Mouse (Mus musculus) neural tube, embryonic 13.5 days (tissue): ENCODE data around the gene Zfp467. TPM values are rescaled to one million over a fixed set of nuclear protein-coding genes. Genes with fewer than 3 reads are reported as not detected.

Source experiments
- ATAC-seq: fragments of 200-750 bp; cut with Nextera tagmentation; 2 replicates; pipeline ENCODE4 v1.8.0; 2017; ENCODE audit warnings: low read depth, mild to moderate bottlenecking, moderate TSS enrichment, moderate library complexity
- H3K27ac ChIP-seq: fragments of 300-500 bp; sonication (generic); replicated peaks from 2 replicates; pipeline ENCODE4 v1.5.1; 2015; ENCODE audit warnings: moderate library complexity, mild to moderate bottlenecking, inconsistent platforms
- H3K27me3 ChIP-seq: fragments of 300-500 bp; sonication (generic); 2 replicates; pipeline ENCODE4 v1.6.1; 2015; ENCODE audit warnings: mild to moderate bottlenecking, inconsistent platforms
- H3K36me3 ChIP-seq: fragments of 300-500 bp; sonication (generic); 2 replicates; pipeline ENCODE4 v1.6.1; 2015; ENCODE audit warnings: mild to moderate bottlenecking, inconsistent platforms
- H3K4me1 ChIP-seq: fragments of 300-500 bp; sonication (generic); replicated peaks from 2 replicates; pipeline ENCODE4 v1.6.1; 2015; ENCODE audit warnings: inconsistent platforms
- H3K4me2 ChIP-seq: fragments of 300-500 bp; sonication (generic); 2 replicates; pipeline ENCODE4 v1.6.1; 2015; ENCODE audit warnings: inconsistent platforms, mild to moderate bottlenecking, moderate library complexity
- H3K4me3 ChIP-seq: fragments of 300-500 bp; sonication (generic); 2 replicates; pipeline ENCODE4 v1.5.1; 2015; ENCODE audit warnings: mild to moderate bottlenecking, inconsistent platforms
- H3K9ac ChIP-seq: fragments of 300-500 bp; sonication (generic); 2 replicates; pipeline ENCODE4 v1.6.1; 2015; ENCODE audit warnings: moderate library complexity, mild to moderate bottlenecking, inconsistent platforms
- H3K9me3 ChIP-seq: fragments of 300-500 bp; sonication (generic); 2 replicates; pipeline ENCODE4 v1.6.1; 2016; ENCODE audit warnings: inconsistent platforms
- WGBS: fragments of 180-500 bp; shearing (Covaris S2); methylation state at CpG from one replicate; pipeline ENCODE4 v1.1.7; 2015; 5-methylcytosine and 5-hydroxymethylcytosine counted together
- microRNA-seq: library from miRNA; unstranded; fragments of <30 nt; microRNA quantifications from one replicate; pipeline ENCODE4, GENCODE M21; 2016
- polyA plus RNA-seq: library from polyadenylated mRNA; unstranded; fragments of >200 nt; fragmentation: Nextera tagmentation; extraction: Ambion mirVana; gene quantifications from 2 replicates; pipeline ENCODE4 v1.2.1, GENCODE M21; 2015

The Zfp467 gene
- polyA plus RNA-seq, 1 experiment from 2014 or later, result 22.6 TPM

DNA sequence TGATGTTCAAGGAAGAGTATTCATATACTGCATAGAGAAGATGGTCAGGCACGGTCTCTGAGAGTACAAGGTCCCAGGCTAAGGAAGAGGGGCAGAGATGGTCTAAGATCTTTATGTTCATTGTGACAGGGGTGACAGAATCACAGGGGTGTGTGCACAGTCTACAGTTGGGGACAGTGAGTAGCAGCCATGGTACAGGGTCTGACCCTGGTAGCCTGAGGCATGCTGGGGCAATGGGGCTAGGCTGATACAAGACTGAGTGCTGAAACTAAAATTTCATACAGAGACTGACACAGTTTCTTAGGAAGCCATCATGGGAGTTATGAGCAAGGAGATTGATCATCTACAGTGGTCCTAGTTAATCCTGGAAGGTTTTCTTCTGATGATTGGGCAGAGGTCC lies 48.9 kb downstream of the Zfp467 start:
- Histone ChIP-seq H3K9me3 (no peaks in the 10 kb centered on the region), H3K4me3 (peak overlapping the region; percentile 68), H3K27me3 (no peaks in the 10 kb centered on the region), H3K4me1 (peaks cover 36% of the 10 kb centered on the region), H3K27ac (no peak overlapping the region), H3K36me3 (no peaks in the 10 kb centered on the region), H3K9ac (peak overlapping the region; percentile 87), H3K4me2 (peak overlapping the region; percentile 71)
- ATAC-seq, result no peak
- 82% methylated on average over 1 of the region's 1 CpGs for WGBS

DNA sequence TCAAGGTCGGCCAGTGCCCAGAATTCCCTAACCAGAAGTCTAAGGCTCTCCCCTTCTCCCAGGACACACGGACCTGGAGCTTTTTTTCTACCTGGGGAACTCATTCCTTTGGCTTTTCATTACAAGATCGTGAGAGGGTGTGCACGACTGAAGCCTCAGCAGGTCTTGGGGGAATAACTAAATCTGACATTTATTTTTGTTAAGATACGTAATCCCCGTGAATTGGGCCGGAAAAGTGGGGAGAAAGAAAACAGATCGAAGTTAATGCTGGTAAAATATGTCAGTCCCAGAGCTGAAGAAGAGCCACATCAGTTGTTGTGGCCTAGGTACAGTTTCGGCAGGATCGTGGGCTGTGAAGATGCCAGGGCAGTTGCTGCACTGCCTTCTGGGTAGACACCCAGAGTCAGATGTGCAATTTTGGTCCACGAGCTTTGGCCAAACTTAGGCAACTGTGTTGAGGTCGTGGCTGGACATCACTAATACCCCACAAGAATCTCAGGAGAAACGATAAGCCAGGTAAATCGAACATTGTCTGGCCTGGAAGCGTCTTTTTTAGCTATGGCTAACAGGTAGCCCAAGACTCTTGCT lies 49.5 kb downstream of the Zfp467 start:
- Histone ChIP-seq H3K9me3 (no peaks in the 10 kb centered on the region), H3K4me2 (peak overlapping the region; percentile 71), H3K4me3 (peak overlapping the region; percentile 68), H3K9ac (peak overlapping the region; percentile 87), H3K4me1 (peaks cover 35% of the 10 kb centered on the region), H3K27me3 (no peaks in the 10 kb centered on the region), H3K27ac (peak overlapping the region; percentile 83), H3K36me3 (no peaks in the 10 kb centered on the region)
- ATAC-seq, result no peak
- WGBS, result 34% methylated on average over 15 of the region's 15 CpGs

DNA sequence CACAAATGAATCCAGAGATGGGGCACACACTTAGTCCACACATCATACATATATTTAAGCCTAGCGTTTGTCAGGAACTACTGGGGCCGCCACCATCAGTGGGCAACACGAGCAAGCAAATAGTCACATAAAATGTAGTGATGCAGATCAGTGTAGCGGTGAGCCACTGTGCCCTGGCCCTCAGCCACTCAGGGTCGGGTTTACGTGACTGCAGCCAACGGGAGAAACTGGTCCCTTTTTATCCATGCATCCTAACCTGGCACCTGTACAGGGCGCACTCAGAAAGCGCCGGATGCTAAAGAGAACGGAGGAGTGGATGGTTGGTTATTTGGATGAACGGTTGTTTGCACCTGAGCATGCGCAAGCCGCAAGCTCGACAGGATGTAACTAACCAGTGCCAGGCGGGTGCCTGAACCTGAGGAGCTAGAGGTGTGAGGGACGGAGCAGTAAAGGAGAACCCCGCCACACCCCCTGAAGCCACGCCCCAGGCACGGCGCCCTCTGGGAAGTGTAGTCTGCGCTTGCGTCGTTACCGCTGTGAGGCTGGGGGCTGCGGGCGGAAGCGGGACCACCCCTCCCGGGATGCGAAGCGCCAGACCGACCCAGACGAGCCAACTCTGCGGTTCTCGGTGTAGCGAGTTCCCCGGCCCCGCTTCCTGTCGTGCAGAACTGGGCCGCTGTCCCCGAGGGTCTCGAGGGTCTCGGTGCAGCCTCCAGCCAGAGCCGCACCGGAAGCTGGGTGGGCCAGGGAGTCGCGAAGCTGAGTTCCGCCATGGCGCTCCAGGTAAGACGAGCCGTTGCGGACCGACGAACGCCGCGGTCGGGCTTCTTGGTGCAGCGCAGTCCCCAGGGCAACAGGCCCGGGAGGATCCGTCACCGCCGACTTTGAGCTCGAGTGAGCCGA lies 50.3 kb downstream of the Zfp467 start, which contains the start of gene Krba1:
Krba1 (plus strand) TSS at position 482 of the 903 bp plus-strand sequence.
- Histone ChIP-seq H3K9me3 (no peaks in the 10 kb centered on the region), H3K4me1 (peaks cover 30% of the 10 kb centered on the region), H3K27ac (peak within 1 kb of the TSS; percentile 83), H3K27me3 (no peaks in the 10 kb centered on the region), H3K4me3 (peak within 1 kb of the TSS; percentile 68), H3K36me3 (no peaks in the 10 kb centered on the region), H3K9ac (peak within 1 kb of the TSS; percentile 87), H3K4me2 (peak within 1 kb of the TSS; percentile 71)
- 1% methylated on average over 65 of the region's 65 CpGs for WGBS
- ATAC-seq, result peak; percentile 99

GRCm38 (mm10) chr6:48393811-48394210 lies 51.8 kb downstream of the Zfp467 start:
- no peak for ATAC-seq
- H3K4me1 ChIP-seq, result peaks cover 30% of the 10 kb centered on the region
- H3K4me2 ChIP-seq, result no peak overlapping the region

DNA sequence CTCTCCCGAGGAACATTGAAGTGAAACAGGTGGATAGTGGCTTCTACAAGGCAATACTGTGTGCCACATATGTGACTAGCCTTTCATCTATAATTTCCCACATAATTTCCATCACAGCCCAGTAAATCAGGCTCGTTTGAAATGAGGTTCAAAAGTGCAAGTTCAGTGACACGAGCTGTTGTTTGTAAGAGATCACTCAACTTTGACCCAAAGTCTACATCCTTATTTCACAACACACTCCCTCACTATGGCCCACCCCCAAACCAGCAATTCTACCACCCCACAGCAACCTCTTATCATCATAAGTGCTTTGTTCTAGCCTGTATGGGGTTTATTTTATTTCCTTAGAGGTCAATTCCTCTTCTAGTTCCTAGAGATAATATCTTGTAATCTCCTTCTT lies 57.4 kb downstream of the Zfp467 start:
- no peaks in the 10 kb centered on the region for H3K9me3 ChIP-seq
- WGBS, result 70% methylated on average over 3 of the region's 3 CpGs

More at GRCm38 (mm10) chr6:48393811-48394210, 51.8 kb downstream of the Zfp467 start:
- H3K4me3 ChIP-seq, result no peak overlapping the region
- no peak overlapping the region for H3K9ac ChIP-seq
- H3K27me3 ChIP-seq, result no peaks in the 10 kb centered on the region
- no peak overlapping the region for H3K27ac ChIP-seq
- H3K36me3 ChIP-seq, result no peaks in the 10 kb centered on the region
- H3K9me3 ChIP-seq, result no peaks in the 10 kb centered on the region

More for the DNA sequence above, 57.4 kb downstream of the Zfp467 start:
- H3K4me2 ChIP-seq, result no peak overlapping the region
- H3K4me1 ChIP-seq, result no peaks in the 10 kb centered on the region
- H3K36me3 ChIP-seq, result no peaks in the 10 kb centered on the region
- no peak for ATAC-seq
- no peaks in the 10 kb centered on the region for H3K27me3 ChIP-seq
- no peak overlapping the region for H3K9ac ChIP-seq
- H3K27ac ChIP-seq, result no peak overlapping the region
- H3K4me3 ChIP-seq, result no peak overlapping the region

Small RNA genes lying within 50 kb of the gene (microRNA-seq; reads per million reads assigned to microRNA genes)
- gene Gm24325, result not detected

Other genes with a start within 250 kb of the Zfp467 start
- gene Krba1, start 50.2 kb downstream of the Zfp467 start, polyA plus RNA-seq, result 23.8 and 27.4 TPM in 2 replicates
- 0.31 and 0.43 TPM in 2 replicates for gene Sspo, start 2.4 kb upstream of the Zfp467 start, polyA plus RNA-seq
- gene Atp6v0e2, start 91.8 kb upstream of the Zfp467 start, polyA plus RNA-seq, result 177 and 203 TPM in 2 replicates
- 20.7 and 24.0 TPM in 2 replicates for gene Lrrc61, start 109.0 kb upstream of the Zfp467 start, polyA plus RNA-seq
- gene Rarres2, start 127.0 kb upstream of the Zfp467 start, polyA plus RNA-seq, result 9.2 and 10.9 TPM in 2 replicates
- gene Gm45021, start 143.8 kb upstream of the Zfp467 start, polyA plus RNA-seq, result not detected in 2 replicates
- 38.0 and 40.3 TPM in 2 replicates for gene Repin1, start 148.1 kb upstream of the Zfp467 start, polyA plus RNA-seq
- gene Gm44965, start 148.1 kb upstream of the Zfp467 start, polyA plus RNA-seq, result not detected in 2 replicates
- gene Zfp775, start 156.2 kb upstream of the Zfp467 start, polyA plus RNA-seq, result 11.3 and 15.7 TPM in 2 replicates
- gene AI854703, start 180.9 kb upstream of the Zfp467 start, polyA plus RNA-seq, result 11.2 and 12.7 TPM in 2 replicates
- 0.74 TPM in 2 replicates for gene Gimap8, start 201.4 kb upstream of the Zfp467 start, polyA plus RNA-seq
- 1.6 and 2.7 TPM in 2 replicates for gene Gimap9, start 230.3 kb upstream of the Zfp467 start, polyA plus RNA-seq
- 2.9 and 3.3 TPM in 2 replicates for gene Gimap4, start 238.7 kb upstream of the Zfp467 start, polyA plus RNA-seq